Mouse (Mus musculus) thymus, adult 2 months (tissue): ENCODE measurements at regions not wholly inside any gene's neighbourhood (a gene's known extent, or its start where the extent isn't known, plus 50 kb on each side); places are given as distances from the start of the nearest gene placed in this dataset.

Source experiments
- DNase-seq: peaks from one replicate; pipeline ENCODE4 v3.0.0; 2021
- H3K27ac ChIP-seq: fragments of 200-500 bp; 2 replicates; pipeline ENCODE4 v1.5.1; 2012; ENCODE audit warnings: low read length, control low read depth; ENCODE audit not compliant: control insufficient read depth, insufficient read depth
- H3K27me3 ChIP-seq: fragments of 200-500 bp; 2 replicates; pipeline ENCODE4 v1.6.1; 2012; ENCODE audit warnings: mild to moderate bottlenecking, low read length, moderate library complexity, mixed read lengths; ENCODE audit not compliant: control insufficient read depth, insufficient read depth
- H3K36me3 ChIP-seq: fragments of 200-500 bp; 2 replicates; pipeline ENCODE4 v1.6.1; 2012; ENCODE audit warnings: mild to moderate bottlenecking, low read length, moderate library complexity; ENCODE audit not compliant: control insufficient read depth, insufficient read depth
- H3K4me1 ChIP-seq: fragments of 200-500 bp; replicated peaks from 2 replicates; pipeline ENCODE4 v1.6.1; 2012; ENCODE audit warnings: low read length; ENCODE audit not compliant: control insufficient read depth, insufficient read depth
- H3K4me3 ChIP-seq: fragments of 200-500 bp; 2 replicates; pipeline ENCODE4 v1.5.1; 2012; ENCODE audit warnings: mild to moderate bottlenecking, low read length, control low read depth, moderate library complexity; ENCODE audit not compliant: control insufficient read depth, insufficient read depth
- CTCF ChIP-seq: fragments of 200-500 bp; IDR thresholded peaks from 2 replicates; pipeline ENCODE4 v1.5.1; 2012; ENCODE audit warnings: mild to moderate bottlenecking, control low read depth, low read length, moderate library complexity, borderline replicate concordance; ENCODE audit not compliant: control insufficient read depth, poor library complexity, insufficient read depth; ENCODE audit errors: extremely low read depth
- POLR2A ChIP-seq: fragments of 200-500 bp; IDR thresholded peaks from 2 replicates; pipeline ENCODE4 v1.6.1; 2012; ENCODE audit warnings: mild to moderate bottlenecking, low read length, control low read depth, moderate library complexity; ENCODE audit not compliant: control insufficient read depth, poor library complexity, insufficient read depth; ENCODE audit errors: extremely low read depth
- WGBS: fragments of 180-500 bp; shearing (Covaris S2); methylation state at CpG from one replicate; pipeline ENCODE4 v1.1.7; 2018; 5-methylcytosine and 5-hydroxymethylcytosine counted together

DNA sequence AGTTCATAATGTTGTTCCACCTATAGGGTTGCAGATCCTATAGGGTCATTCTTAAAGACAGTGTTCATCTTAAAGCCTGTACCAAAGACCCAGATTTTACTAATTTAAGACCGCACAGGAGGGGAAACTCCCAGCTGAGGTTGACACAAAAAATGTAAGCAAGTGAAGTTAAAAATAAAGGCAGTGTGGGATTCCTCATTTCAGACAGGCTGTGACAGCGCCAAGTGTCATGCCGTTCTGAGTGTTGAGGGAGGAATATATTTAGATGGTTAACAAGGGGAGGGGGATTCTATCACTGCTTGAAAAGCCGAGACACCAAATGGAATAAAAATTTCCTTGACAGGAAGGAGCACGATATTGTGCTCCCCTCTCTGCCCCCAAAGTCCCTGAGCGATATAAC lies 123.9 kb downstream of the Edem1 start:
- no peak for DNase-seq
- H3K4me3 ChIP-seq, result no peak overlapping the region
- H3K4me1 ChIP-seq, result no peaks in the 10 kb centered on the region
- 90% methylated on average over 6 of the region's 6 CpGs for WGBS
- H3K36me3 ChIP-seq, result no peaks in the 10 kb centered on the region
- no peaks in the 10 kb centered on the region for H3K27me3 ChIP-seq
- H3K27ac ChIP-seq, result no peak overlapping the region
- TF ChIP-seq POLR2A (no peak), CTCF (no peak)

DNA sequence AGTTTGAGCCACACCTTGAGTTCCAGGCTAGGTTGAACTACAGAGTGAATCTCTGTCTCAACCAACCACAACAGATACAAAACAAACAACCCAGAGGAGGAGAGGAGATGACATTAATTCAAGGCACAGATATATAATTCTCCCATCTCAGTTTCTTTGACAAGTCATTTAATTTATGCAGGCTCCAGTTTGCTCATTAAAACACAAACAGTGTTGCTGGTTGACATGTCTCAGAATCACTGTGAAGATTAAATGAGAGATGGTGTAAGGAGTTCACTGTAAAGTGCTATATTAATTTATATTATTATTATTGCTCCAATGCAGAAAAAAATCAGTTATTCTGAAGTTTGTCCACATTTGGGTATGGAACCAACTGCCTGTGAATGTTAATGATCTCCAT lies 134.4 kb downstream of the Edem1 start:
- TF ChIP-seq CTCF (no peak), POLR2A (no peak)
- Histone ChIP-seq H3K36me3 (no peaks in the 10 kb centered on the region), H3K4me3 (no peak overlapping the region), H3K4me1 (no peaks in the 10 kb centered on the region), H3K27me3 (no peaks in the 10 kb centered on the region), H3K27ac (no peak overlapping the region)
- DNase-seq, result no peak

DNA sequence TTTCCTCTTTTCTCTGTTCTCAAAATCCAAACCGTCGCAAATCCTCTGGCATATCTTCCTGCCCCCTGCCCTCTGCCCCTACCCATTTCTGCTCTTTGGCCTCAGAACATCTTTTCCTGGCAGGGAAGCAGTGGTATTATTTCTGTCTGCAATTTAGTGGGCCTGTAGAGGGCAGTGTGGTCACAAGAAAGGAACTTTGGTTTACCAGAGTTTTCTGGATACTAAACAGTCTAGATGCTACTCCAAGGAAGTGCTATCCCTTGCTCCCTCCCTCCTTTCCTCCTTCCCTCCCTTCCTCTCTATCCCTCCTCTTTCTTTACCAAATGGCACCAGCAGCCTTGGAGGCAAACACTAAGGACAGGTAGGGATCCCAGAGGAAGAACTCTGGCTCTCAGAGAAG lies 134.9 kb downstream of the Edem1 start:
- no peaks in the 10 kb centered on the region for H3K36me3 ChIP-seq
- no peak overlapping the region for H3K4me3 ChIP-seq
- peak; percentile 37 for DNase-seq
- H3K27ac ChIP-seq, result no peak overlapping the region
- no peaks in the 10 kb centered on the region for H3K27me3 ChIP-seq
- no peaks in the 10 kb centered on the region for H3K4me1 ChIP-seq
- WGBS, result 14% methylated on average over 2 of the region's 2 CpGs
- TF ChIP-seq POLR2A, result no peak
- no peak for TF ChIP-seq CTCF

DNA sequence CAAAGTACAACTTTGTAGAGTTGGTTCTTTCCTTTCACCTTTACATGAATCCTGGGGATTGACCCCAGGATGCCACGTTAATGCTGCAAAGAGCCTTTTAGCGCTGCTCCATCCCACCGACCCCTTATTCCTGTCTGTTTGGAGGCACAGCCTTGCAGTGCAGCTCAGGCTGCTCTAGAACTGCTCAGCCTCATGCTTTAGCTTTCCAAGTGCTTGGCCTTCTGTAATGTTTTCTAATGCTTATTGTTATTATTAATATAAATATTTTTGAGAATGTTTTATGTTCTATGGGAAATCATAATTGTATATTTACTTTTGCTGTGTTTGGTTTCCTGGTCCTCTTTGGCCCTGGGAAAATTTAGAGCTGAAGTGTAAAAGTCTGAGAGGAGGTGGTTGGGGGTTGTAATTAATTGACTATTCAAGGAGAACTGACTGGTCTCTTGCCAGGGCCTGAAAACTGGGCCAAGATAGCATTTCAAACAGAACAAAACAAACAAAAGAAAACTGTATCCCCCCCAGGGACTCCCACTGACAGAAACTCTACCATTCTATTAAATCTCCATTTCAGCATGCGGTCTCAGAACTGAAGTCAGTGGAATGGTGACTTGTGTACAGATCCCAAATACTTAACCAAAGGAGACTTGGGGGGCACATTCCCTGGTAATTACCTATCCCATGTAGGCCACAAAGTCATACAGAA lies 141.2 kb downstream of the Edem1 start:
- H3K27me3 ChIP-seq, result no peaks in the 10 kb centered on the region
- TF ChIP-seq CTCF (no peak), POLR2A (no peak)
- no peak for DNase-seq
- no peak overlapping the region for H3K27ac ChIP-seq
- no peak overlapping the region for H3K4me3 ChIP-seq
- WGBS, result 85% methylated on average over 4 of the region's 4 CpGs
- no peaks in the 10 kb centered on the region for H3K4me1 ChIP-seq
- no peaks in the 10 kb centered on the region for H3K36me3 ChIP-seq

DNA sequence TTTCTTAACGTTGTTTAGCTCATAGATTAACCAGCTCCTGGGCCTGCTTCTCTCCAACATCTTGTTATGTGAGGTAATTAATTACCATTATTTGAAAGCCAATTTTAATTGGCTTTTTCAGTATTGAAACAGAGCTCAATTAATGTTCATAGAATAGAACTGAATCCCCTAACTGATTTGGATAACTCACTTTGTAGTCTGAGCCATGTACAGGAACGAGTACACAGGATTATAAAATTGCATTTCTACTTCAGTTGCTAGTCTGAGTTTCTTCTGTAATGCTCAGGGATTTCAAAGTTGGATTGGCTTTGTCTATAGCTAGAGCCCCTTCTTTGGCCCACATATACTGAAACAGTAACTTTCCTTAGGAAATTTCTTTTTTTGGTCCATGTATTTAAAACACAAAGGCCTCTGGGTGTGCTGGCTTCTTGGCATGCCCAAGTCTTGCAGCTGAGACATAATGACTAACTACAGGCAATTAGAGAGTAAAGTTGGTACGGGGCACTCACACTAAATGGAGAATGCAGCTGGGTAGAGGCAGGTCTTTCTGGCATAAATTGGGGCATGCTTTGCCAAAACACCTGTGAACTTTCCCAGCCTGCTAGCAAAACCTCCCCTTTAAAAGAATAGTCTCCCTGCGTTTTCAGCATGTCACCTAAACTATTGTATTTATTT lies 143.1 kb downstream of the Edem1 start:
- TF ChIP-seq POLR2A, result no peak
- no peak for TF ChIP-seq CTCF
- Histone ChIP-seq H3K4me1 (no peaks in the 10 kb centered on the region), H3K4me3 (no peak overlapping the region), H3K27me3 (no peaks in the 10 kb centered on the region), H3K27ac (no peak overlapping the region), H3K36me3 (no peaks in the 10 kb centered on the region)
- DNase-seq, result no peak
- 81% methylated on average over 4 of the region's 4 CpGs for WGBS

DNA sequence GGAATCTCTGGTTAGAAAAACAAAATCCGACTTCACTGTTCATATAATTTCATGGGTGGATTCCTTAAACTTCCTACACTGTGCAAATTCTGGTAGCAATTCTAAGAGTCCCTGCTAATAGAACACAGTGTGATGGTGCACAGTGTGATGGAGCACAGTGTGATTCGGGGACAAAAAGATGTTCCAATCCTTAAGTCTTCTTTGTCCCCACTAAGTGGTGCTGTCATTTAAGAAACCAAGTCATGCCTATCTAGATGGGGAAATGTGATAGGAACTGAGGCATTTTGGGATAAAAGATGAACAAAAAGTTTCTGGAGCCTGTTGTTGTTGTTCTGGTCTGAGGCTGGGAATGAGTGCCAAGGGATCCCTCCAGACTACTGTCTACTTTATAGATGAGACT lies 145.3 kb downstream of the Edem1 start:
- H3K27ac ChIP-seq, result no peak overlapping the region
- TF ChIP-seq CTCF, result no peak
- no peak for TF ChIP-seq POLR2A
- DNase-seq, result no peak
- no peaks in the 10 kb centered on the region for H3K4me1 ChIP-seq
- H3K27me3 ChIP-seq, result no peaks in the 10 kb centered on the region
- H3K4me3 ChIP-seq, result no peak overlapping the region
- no peaks in the 10 kb centered on the region for H3K36me3 ChIP-seq
- WGBS, result 92% methylated on average over 2 of the region's 2 CpGs
